Mouse (Mus musculus) bone marrow macrophage, adult 2 months (primary cell): ENCODE data around the gene Fgfr2.

Experiments
- CTCF ChIP-seq: IDR thresholded peaks from 2 replicates; pipeline ENCODE4 v1.5.1; 2012; ENCODE audit warnings: low read depth, mild to moderate bottlenecking, low read length, moderate library complexity
- POLR2A ChIP-seq: IDR thresholded peaks from 2 replicates; pipeline ENCODE4 v1.6.1; 2012; ENCODE audit warnings: mild to moderate bottlenecking, low read depth, low read length, borderline replicate concordance

DNA sequence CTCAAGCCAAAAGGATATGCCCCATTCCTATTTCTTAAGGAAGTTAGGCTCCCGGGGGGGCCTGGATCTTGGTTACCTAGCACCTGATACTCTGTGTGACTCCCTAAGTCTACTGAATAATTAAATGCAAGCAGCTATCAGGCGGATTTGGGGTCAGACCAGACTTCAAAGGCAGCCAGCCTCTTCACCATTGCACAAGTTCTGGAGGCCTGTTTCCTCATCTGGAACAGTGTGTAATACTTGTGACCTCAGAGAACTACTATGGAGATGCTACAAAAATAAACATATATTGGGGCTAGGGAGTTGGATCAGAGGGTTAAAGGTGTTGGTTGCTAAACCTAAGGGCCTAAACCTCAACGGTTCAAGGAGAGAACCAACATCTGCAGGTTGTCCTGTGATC, 2486.9 kb downstream of the Fgfr2 start:
- TF ChIP-seq CTCF (no peak), POLR2A (no peak)
